In the genomic region with DNA sequence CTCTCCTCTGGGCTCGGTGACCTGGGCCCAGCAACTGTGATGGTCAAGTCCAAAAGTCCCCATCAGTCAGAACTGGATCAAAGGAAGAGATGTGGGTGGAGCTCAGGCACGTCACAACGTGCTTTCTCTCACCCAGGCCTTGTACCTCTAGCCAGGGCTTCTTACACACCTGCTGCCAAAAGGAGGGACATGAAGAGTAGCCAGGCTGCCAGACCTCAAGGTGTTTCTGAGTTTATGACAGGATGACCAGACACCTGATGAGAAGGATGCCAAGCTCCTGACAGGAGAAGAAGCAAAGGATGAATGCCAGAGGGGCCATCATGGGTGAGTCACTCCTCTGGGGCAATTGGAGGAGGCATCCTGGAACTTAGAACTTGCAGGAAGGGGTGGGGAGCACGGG, we compare ENCODE assay signal across 12 mouse cellular contexts.
A peak's percentile ranks its signal among the peaks of the same experiment; 100 is the strongest.
DNase-seq lines count a peak whose midpoint lies in the region; ATAC-seq lines count a peak whose summit lies in the region.
"Had no signal": no experiment of that assay in that cellular context is flagged by ENCODE, and none has a peak within 500 bp of the region (broad histone marks: within the 10 kb centered on the region; RNA-seq: fewer than 3 reads in every experiment).

No protein-coding gene starts in this region.

- 67% methylated on average over 4 of the region's 4 CpGs for WGBS in heart, embryonic 12.5 days
- 82% methylated on average over 4 of the region's 4 CpGs for WGBS in embryonic facial prominence, embryonic 10.5 days
- 72% methylated on average over 4 of the region's 4 CpGs for WGBS in limb, embryonic 10.5 days

- H3K9me3 ChIP-seq in heart, embryonic 12.5 days (replicated peaks), result no peaks in the 10 kb centered on the region
- H3K9me3 ChIP-seq in embryonic facial prominence, embryonic 10.5 days, result no peaks in the 10 kb centered on the region
- H3K9me3 ChIP-seq in limb, embryonic 10.5 days (replicated peaks), result no peaks in the 10 kb centered on the region
- H3K9me3 ChIP-seq: hindbrain, embryonic 13.5 days had no signal

- H3K27me3 ChIP-seq in heart, embryonic 12.5 days (replicated peaks), result no peaks in the 10 kb centered on the region
- no peaks in the 10 kb centered on the region for H3K27me3 ChIP-seq in embryonic facial prominence, embryonic 10.5 days (replicated peaks; ENCODE audit: low read depth, poor library complexity, severe bottlenecking)
- H3K27me3 ChIP-seq in limb, embryonic 10.5 days (ENCODE audit: low read depth, poor library complexity, severe bottlenecking), result no peaks in the 10 kb centered on the region
- H3K27me3 ChIP-seq: hindbrain, embryonic 13.5 days; Patski had no signal

- intact Hi-C loops in left cerebral cortex, postnatal 25 days (cut with DNase I), result no loop called here

- H3K4me3 ChIP-seq in heart, embryonic 12.5 days, result no peak overlapping the region
- H3K4me3 ChIP-seq in embryonic facial prominence, embryonic 10.5 days, result no peak overlapping the region
- no peak overlapping the region for H3K4me3 ChIP-seq in limb, embryonic 10.5 days
- H3K4me3 ChIP-seq: hindbrain, embryonic 13.5 days had no signal

- peaks cover 52% of the 10 kb centered on the region for H3K4me1 ChIP-seq in heart, embryonic 12.5 days (replicated peaks)
- H3K4me1 ChIP-seq in embryonic facial prominence, embryonic 10.5 days, result peaks cover 88% of the 10 kb centered on the region
- H3K4me1 ChIP-seq in limb, embryonic 10.5 days, result peaks cover 92% of the 10 kb centered on the region

- 0 out of 2 replicates have a peak overlapping the region, but pooled peaks have one; percentile 16 for H3K27ac ChIP-seq in heart, embryonic 12.5 days (ENCODE audit: poor library complexity, severe bottlenecking)
- H3K27ac ChIP-seq in embryonic facial prominence, embryonic 10.5 days (replicated peaks), result peak overlapping the region; percentile 81
- peak overlapping the region; percentile 74 for H3K27ac ChIP-seq in limb, embryonic 10.5 days

- H3K36me3 ChIP-seq in heart, embryonic 12.5 days, result no peaks in the 10 kb centered on the region
- no peaks in the 10 kb centered on the region for H3K36me3 ChIP-seq in embryonic facial prominence, embryonic 10.5 days (replicated peaks)
- no peaks in the 10 kb centered on the region for H3K36me3 ChIP-seq in limb, embryonic 10.5 days
- H3K36me3 ChIP-seq: hindbrain, embryonic 13.5 days had no signal

- ATAC-seq in heart, embryonic 12.5 days (ENCODE audit: insufficient number of reproducible peaks, low FRiP score), result no peak

- H3K4me2 ChIP-seq in heart, embryonic 12.5 days, result no peak overlapping the region
- H3K4me2 ChIP-seq: hindbrain, embryonic 13.5 days had no signal

- no peak for DNase-seq in heart, adult 8-10 months (ENCODE audit: low spot score)
- DNase-seq in kidney, postnatal 10 days, result peak; percentile 36
- no peak for DNase-seq in kidney, adult 18-20 months
- no peak for DNase-seq in embryonic facial prominence, embryonic 10.5 days (ENCODE audit: low spot score)
- DNase-seq in limb, embryonic 10.5 days (ENCODE audit: low spot score), result no peak
- no peak for DNase-seq in left cerebral cortex, postnatal 25 days (ENCODE audit: low spot score in 2 of 2)
- DNase-seq in spleen, postnatal 10 days (ENCODE audit: low spot score in 2 of 2), result no peak
- DNase-seq: cerebellum, adult 2 months; lung, adult 2 months had no signal

- H3K9ac ChIP-seq in heart, embryonic 12.5 days, result no peak overlapping the region
- H3K9ac ChIP-seq: hindbrain, embryonic 13.5 days had no signal

Comparison
In these comparisons a context has a peak if more than half of its experiments do, and no peak if none do; other contexts are left out.
1. H3K27ac ChIP-seq: peak in every context shown above with its lines; median percentile 81 in embryonic facial prominence, embryonic 10.5 days; 74 in limb, embryonic 10.5 days; 16 in heart, embryonic 12.5 days.